Mouse (Mus musculus): ENCODE data around the gene Tesc. TPM values are rescaled to one million over a fixed set of nuclear protein-coding genes. Genes with fewer than 3 reads are reported as not detected.

Tesc gene
- total and polyA plus RNA-seq, 3 experiments = not detected

GRCm38 (mm10) chr5:118108794-118109440, 81.4 kb downstream of the Tesc start:
- DNase-seq (ENCODE audit: low spot score) (no peak), ATAC-seq (ENCODE audit: extremely low read depth, insufficient number of reproducible peaks, low FRiP score, poor library complexity, severe bottlenecking) (no peak)
- Histone ChIP-seq H3K4me3 (ENCODE audit: low read depth, low read length) (no peak overlapping the region), H3K27me3 (ENCODE audit: insufficient read depth, low read length) (no peaks in the 10 kb centered on the region), H3K4me1 (ENCODE audit: insufficient read depth, low read depth, low read length) (no peaks in the 10 kb centered on the region), H3K36me3 (replicated peaks) (peaks cover 96% of the 10 kb centered on the region), H3K9me3 (replicated peaks) (no peaks in the 10 kb centered on the region)
- no peak for TF ChIP-seq POLR2AphosphoS5 (IDR thresholded peaks at IDR 0.05; ENCODE audit: insufficient replicate concordance, low read depth, low read length)
- TF ChIP-seq CTCF (IDR thresholded peaks at IDR 0.05; ENCODE audit: low read depth, low read length) = no peak
- TF ChIP-seq TAL1 (conservative IDR thresholded peaks at IDR 0.05; ENCODE audit: low read depth, low read length) = no peak
- no peak for TF ChIP-seq GATA1 (IDR thresholded peaks at IDR 0.05; ENCODE audit: borderline replicate concordance, low read length)
- TF ChIP-seq GATA2 (IDR thresholded peaks at IDR 0.05; ENCODE audit: borderline replicate concordance, low read depth, low read length) = no peak

Other genes with a start within 250 kb of the Tesc start
- gene Nos1, start 246.7 kb upstream of the Tesc start, total RNA-seq (2014; fragmentation: Nextera tagmentation) = not detected in 2 replicates
- gene Nos1, start 246.7 kb upstream of the Tesc start, total RNA-seq (2017) = 0.05 and 0.06 TPM in 2 replicates
- not detected in 2 replicates for gene Nos1, start 246.7 kb upstream of the Tesc start, polyA plus RNA-seq (2012)
- 7.5 and 9.4 TPM in 2 replicates for gene Fbxo21, start 51.0 kb upstream of the Tesc start, total RNA-seq (2014; fragmentation: Nextera tagmentation)
- 10.5 and 11.4 TPM in 2 replicates for gene Fbxo21, start 51.0 kb upstream of the Tesc start, total RNA-seq (2017)
- gene Fbxo21, start 51.0 kb upstream of the Tesc start, polyA plus RNA-seq (2012) = 6.8 and 7.5 TPM in 2 replicates
- 25.9 and 26.1 TPM in 2 replicates for gene Fbxw8, start 127.7 kb downstream of the Tesc start, total RNA-seq (2014; fragmentation: Nextera tagmentation)
- 30.2 and 33.9 TPM in 2 replicates for gene Fbxw8, start 127.7 kb downstream of the Tesc start, total RNA-seq (2017)
- 34.0 and 39.9 TPM in 2 replicates for gene Fbxw8, start 127.7 kb downstream of the Tesc start, polyA plus RNA-seq (2012)
- gene Hrk, start 136.9 kb downstream of the Tesc start, total RNA-seq (2014; fragmentation: Nextera tagmentation) = not detected in 2 replicates
- 0.06 and 0.11 TPM in 2 replicates for gene Hrk, start 136.9 kb downstream of the Tesc start, total RNA-seq (2017)
- not detected in 2 replicates for gene Hrk, start 136.9 kb downstream of the Tesc start, polyA plus RNA-seq (2012)
- 1.1 and 1.6 TPM in 2 replicates for gene Rnft2, start 217.4 kb downstream of the Tesc start, total RNA-seq (2014; fragmentation: Nextera tagmentation)
- 0.12 and 1.0 TPM in 2 replicates for gene Rnft2, start 217.4 kb downstream of the Tesc start, total RNA-seq (2017)
- gene Rnft2, start 217.4 kb downstream of the Tesc start, polyA plus RNA-seq (2012) = 0.95 and 1.2 TPM in 2 replicates
- gene 2410131K14Rik, start 217.5 kb downstream of the Tesc start, total RNA-seq (2014; fragmentation: Nextera tagmentation) = 2.6 and 2.7 TPM in 2 replicates
- 3.4 TPM in 2 replicates for gene 2410131K14Rik, start 217.5 kb downstream of the Tesc start, total RNA-seq (2017)
- gene 2410131K14Rik, start 217.5 kb downstream of the Tesc start, polyA plus RNA-seq (2012) = 1.4 and 2.1 TPM in 2 replicates